In genomic region chr2:171363381-171363780, GRCm38 (mm10) we compare ENCODE assay signal across 16 mouse cellular contexts.
"Had no signal": no experiment of that assay in that cellular context is flagged by ENCODE, and none has a peak within 500 bp of the region (broad histone marks: within the 10 kb centered on the region; RNA-seq: fewer than 3 reads in every experiment).

No protein-coding gene starts in this region.

- DNase-seq: cerebellum, adult 2 months; cerebellum, adult 8-10 months; cerebellum, adult 9-10 months; cerebellum, adult 9-11 months; cerebellum, postnatal 10 days; cerebellum, postnatal 14 days; cerebellum, postnatal 25 days; cerebellum, postnatal 36 days; embryo, embryonic 11 days; forebrain, postnatal 0 days; gastrocnemius, adult 2 months; gastrocnemius, postnatal 10 days; gastrocnemius, postnatal 14 days; gastrocnemius, postnatal 25 days; gastrocnemius, postnatal 36 days; heart, adult 2 months had no signal
